Mouse (Mus musculus) left cerebral cortex, postnatal 14 days (tissue): ENCODE results near the gene Pam. TPM values are rescaled to one million over a fixed set of nuclear protein-coding genes. Genes with fewer than 3 reads are reported as not detected.

Source experiments
- DNase-seq, 2 experiments: peaks; one replicate each; pipeline ENCODE4 v3.0.0; 2021 to 2022; ENCODE audit warnings: low spot score in 2 of 2, mixed read lengths in 1 of 2
- intact Hi-C: fragments of 180-260 bp; cut with DNase I; formaldehyde crosslinking; loops from one replicate; pipeline ENCODE4 v1.15.1; 2025
- total RNA-seq, 2 experiments: library from RNA; stranded (reverse); gene quantifications; 2 replicates each; pipeline ENCODE4 v1.2.3; 2021

Gene Pam
- total RNA-seq, 2 experiments from 2014 or later = 223 to 229 TPM

GRCm38 (mm10) chr1:97873490-97874054, 221.9 kb downstream of the Pam start:
- intact Hi-C loops = no loop called here
- no peak for DNase-seq

- intact Hi-C loops = no loop called here
- no peak for DNase-seq
These were observed 223.0 kb downstream of the Pam start for GRCm38 (mm10) chr1:97872493-97872892.

- DNase-seq = no peak
- intact Hi-C loops = no loop called here
These were observed 223.4 kb downstream of the Pam start for GRCm38 (mm10) chr1:97872072-97872471.

- intact Hi-C loops = no loop called here
- no peak for DNase-seq
These were observed 231.3 kb downstream of the Pam start for GRCm38 (mm10) chr1:97864135-97864534.

GRCm38 (mm10) chr1:97863140-97863539, 232.3 kb downstream of the Pam start:
- DNase-seq = peak; percentile 89 to 94
- intact Hi-C loops = no loop called here

- intact Hi-C loops = no loop called here
- DNase-seq = no peak
These were observed 232.7 kb downstream of the Pam start for GRCm38 (mm10) chr1:97862734-97863133.

GRCm38 (mm10) chr1:97854256-97854655, 241.2 kb downstream of the Pam start:
- intact Hi-C loops = no loop called here
- DNase-seq = no peak

- intact Hi-C loops = no loop called here
- DNase-seq = peak in 1 of 2 experiments; percentile 39
These were observed 243.8 kb downstream of the Pam start for GRCm38 (mm10) chr1:97851601-97852175.

GRCm38 (mm10) chr1:97848601-97849241, 246.7 kb downstream of the Pam start:
- intact Hi-C loops = no loop called here
- DNase-seq = no peak

GRCm38 (mm10) chr1:97843220-97843992, 252.0 kb downstream of the Pam start:
- intact Hi-C loops = no loop called here
- DNase-seq = no peak

GRCm38 (mm10) chr1:97834354-97834822, 261.1 kb downstream of the Pam start:
- intact Hi-C loops = no loop called here
- no peak for DNase-seq

GRCm38 (mm10) chr1:97833466-97834353, 261.7 kb downstream of the Pam start:
- peak; percentile 44 to 57 for DNase-seq
- intact Hi-C loops = no loop called here

GRCm38 (mm10) chr1:97828087-97828486, 267.4 kb downstream of the Pam start:
- DNase-seq = peak in 1 of 2 experiments; percentile 63
- intact Hi-C loops = loop anchor here (10.0 kb wide), 1 partner anchor 347 kb away; no protein-coding TSS in a partner anchor

GRCm38 (mm10) chr1:97827566-97827965, 267.9 kb downstream of the Pam start:
- intact Hi-C loops = loop anchor here (10.0 kb wide), 1 partner anchor 347 kb away; no protein-coding TSS in a partner anchor
- peak in 1 of 2 experiments; percentile 47 for DNase-seq

GRCm38 (mm10) chr1:97822904-97823303, 272.5 kb downstream of the Pam start:
- intact Hi-C loops = loop anchor here (10.0 kb wide), 1 partner anchor 352 kb away; no protein-coding TSS in a partner anchor
- DNase-seq = no peak

- intact Hi-C loops = loop anchor here (10.0 kb wide), 1 partner anchor 353 kb away; no protein-coding TSS in a partner anchor
- DNase-seq = no peak
These were observed 273.2 kb downstream of the Pam start for GRCm38 (mm10) chr1:97822203-97822602.

- intact Hi-C loops = loop anchor here (10.0 kb wide), 1 partner anchor 354 kb away; no protein-coding TSS in a partner anchor
- no peak for DNase-seq
These were observed 274.2 kb downstream of the Pam start for GRCm38 (mm10) chr1:97821282-97821681.

GRCm38 (mm10) chr1:97809255-97809912, 286.1 kb downstream of the Pam start:
- peak in 1 of 2 experiments; percentile 40 for DNase-seq
- intact Hi-C loops = loop anchor here (2.0 to 10.0 kb wide), 3 partner anchors 315 to 583 kb away; no protein-coding TSS in a partner anchor
